Mouse (Mus musculus): ENCODE measurements at regions not wholly inside any gene's neighbourhood (a gene's known extent, or its start where the extent isn't known, plus 50 kb on each side); places are given as distances from the start of the nearest gene placed in this dataset.
A peak's percentile ranks its signal among the peaks of the same experiment; 100 is the strongest.

- no peak for DNase-seq (ENCODE audit: low spot score in 2 of 2)
Measured at GRCm38 (mm10) chr17:41990804-41991203, 324.9 kb upstream of the Ptchd4 start.

- DNase-seq (ENCODE audit: low spot score in 2 of 2) = no peak
Measured at GRCm38 (mm10) chr17:42008415-42008814, 307.3 kb upstream of the Ptchd4 start.

GRCm38 (mm10) chr17:42024295-42024694, 291.5 kb upstream of the Ptchd4 start:
- DNase-seq (ENCODE audit: low spot score in 2 of 2) = no peak

- no peak for DNase-seq (ENCODE audit: low spot score in 2 of 2)
Measured at GRCm38 (mm10) chr17:42027253-42027652, 288.5 kb upstream of the Ptchd4 start.

GRCm38 (mm10) chr17:42029452-42029851, 286.3 kb upstream of the Ptchd4 start:
- no peak for DNase-seq (ENCODE audit: low spot score in 2 of 2)

GRCm38 (mm10) chr17:42037089-42037488, 278.7 kb upstream of the Ptchd4 start:
- DNase-seq (ENCODE audit: low spot score in 2 of 2) = no peak

GRCm38 (mm10) chr17:42049779-42050515, 265.8 kb upstream of the Ptchd4 start:
- DNase-seq (ENCODE audit: low spot score in 2 of 2) = no peak

GRCm38 (mm10) chr17:42090764-42091452, 224.8 kb upstream of the Ptchd4 start:
- no peak for DNase-seq (ENCODE audit: low spot score in 2 of 2)

GRCm38 (mm10) chr17:42113684-42114083, 202.1 kb upstream of the Ptchd4 start:
- DNase-seq (ENCODE audit: low spot score in 2 of 2) = no peak

- DNase-seq (ENCODE audit: low spot score in 2 of 2) = peak in 1 of 2 experiments; percentile 5
Measured at GRCm38 (mm10) chr17:42120759-42121158, 195.0 kb upstream of the Ptchd4 start.

GRCm38 (mm10) chr17:42126488-42127237, 189.1 kb upstream of the Ptchd4 start:
- DNase-seq (ENCODE audit: low spot score in 2 of 2) = peak in 1 of 2 experiments; percentile 16

- no peak for DNase-seq (ENCODE audit: low spot score in 2 of 2)
Measured at GRCm38 (mm10) chr17:42169391-42170018, 146.2 kb upstream of the Ptchd4 start.

- DNase-seq (ENCODE audit: low spot score in 2 of 2) = no peak
Measured at GRCm38 (mm10) chr17:42188531-42188930, 127.2 kb upstream of the Ptchd4 start.

GRCm38 (mm10) chr17:42190206-42190902, 125.4 kb upstream of the Ptchd4 start:
- DNase-seq (ENCODE audit: low spot score in 2 of 2) = no peak

Data from urinary bladder, postnatal 36 days (tissue).